Mouse (Mus musculus): Measurements from ENCODE around the gene Vps54. TPM values are rescaled to one million over a fixed set of nuclear protein-coding genes. Genes with fewer than 3 reads are reported as not detected.
A peak's percentile ranks its signal among the peaks of the same experiment; 100 is the strongest.

The Vps54 gene
- polyA plus RNA-seq, 1 experiment from 2014 or later = 13.2 TPM

GRCm38 (mm10) chr11:21363144-21363940 is 124.3 kb downstream of the Vps54 start:
- WGBS = 83% methylated on average over 4 of the region's 4 CpGs
- 0 out of 2 replicates have a peak, but pooled peaks cover under 1% of the 10 kb centered on the region for H3K4me1 ChIP-seq (replicated peaks)
- H3K36me3 ChIP-seq = no peaks in the 10 kb centered on the region
- no peak overlapping the region for H3K4me2 ChIP-seq (replicated peaks)
- H3K9ac ChIP-seq = no peak overlapping the region
- no peak overlapping the region for H3K4me3 ChIP-seq (replicated peaks)
- no peak for ATAC-seq
- H3K27me3 ChIP-seq (replicated peaks) = no peaks in the 10 kb centered on the region
- no peaks in the 10 kb centered on the region for H3K9me3 ChIP-seq
- H3K27ac ChIP-seq = no peak overlapping the region

GRCm38 (mm10) chr11:21368466-21368865 is 129.4 kb downstream of the Vps54 start:
- WGBS = 37% methylated on average over 7 of the region's 7 CpGs
- H3K9ac ChIP-seq = 0 out of 2 replicates have a peak overlapping the region, but pooled peaks have one; percentile 5
- no peak for ATAC-seq

GRCm38 (mm10) chr11:21369248-21370016 is 130.4 kb downstream of the Vps54 start:
- H3K27ac ChIP-seq = no peak overlapping the region
- ATAC-seq = no peak
- peaks cover 6% of the 10 kb centered on the region; the same call in 1 of the 2 replicates for H3K4me1 ChIP-seq (replicated peaks)
- H3K4me3 ChIP-seq (replicated peaks) = peak overlapping the region; percentile 64
- WGBS = 9% methylated on average over 9 of the region's 9 CpGs
- H3K27me3 ChIP-seq (replicated peaks) = no peaks in the 10 kb centered on the region
- no peaks in the 10 kb centered on the region for H3K9me3 ChIP-seq
- H3K9ac ChIP-seq = peak overlapping the region; percentile 76
- no peaks in the 10 kb centered on the region for H3K36me3 ChIP-seq
- peak overlapping the region; percentile 77 for H3K4me2 ChIP-seq (replicated peaks)

More at GRCm38 (mm10) chr11:21368466-21368865, 129.4 kb downstream of the Vps54 start:
- Histone ChIP-seq H3K4me2 (replicated peaks) (peak overlapping the region; percentile 77), H3K9me3 (no peaks in the 10 kb centered on the region), H3K4me1 (replicated peaks) (peaks cover 6% of the 10 kb centered on the region; the same call in 1 of the 2 replicates), H3K27me3 (replicated peaks) (no peaks in the 10 kb centered on the region), H3K36me3 (no peaks in the 10 kb centered on the region), H3K4me3 (replicated peaks) (peak overlapping the region; percentile 64), H3K27ac (no peak overlapping the region)

GRCm38 (mm10) chr11:21370399-21371121 is 131.5 kb downstream of the Vps54 start:
- Histone ChIP-seq H3K9me3 (no peaks in the 10 kb centered on the region), H3K4me2 (replicated peaks) (peak overlapping the region; percentile 77), H3K36me3 (no peaks in the 10 kb centered on the region), H3K4me1 (replicated peaks) (peaks cover 6% of the 10 kb centered on the region; the same call in 1 of the 2 replicates), H3K27ac (peak overlapping the region; percentile 96), H3K9ac (peak overlapping the region; percentile 76), H3K27me3 (replicated peaks) (no peaks in the 10 kb centered on the region), H3K4me3 (replicated peaks) (peak overlapping the region; percentile 64)
- peak; percentile 94 for ATAC-seq
- WGBS = under 1% methylated on average over 57 of the region's 69 CpGs

MicroRNAs within 50 kb of the gene (microRNA counts, 519-probe panel; counts per million panel counts)
- microRNA mmu-miR-1933-3p (97.1 counts per million, percentile 29 among the panel's probes with 10 or more counts), microRNA mmu-miR-1933-5p (97.1 counts per million, percentile 29 among the panel's probes with 10 or more counts)

Other genes starting within 250 kb of the Vps54 start
- 33.8 and 35.8 TPM in 2 replicates for gene Peli1, start 148.0 kb upstream of the Vps54 start, polyA plus RNA-seq (2015; fragmentation: Nextera tagmentation; extraction: Ambion mirVana)
- 99.9 and 116 TPM in 2 replicates for gene Ugp2, start 131.9 kb downstream of the Vps54 start, polyA plus RNA-seq (2015; fragmentation: Nextera tagmentation; extraction: Ambion mirVana)

All from intestine, embryonic 15.5 days (tissue).